Mouse (Mus musculus) brain, embryonic 14.5 days (tissue): ENCODE measurements around the gene Rtkn.

Experiments used
- CTCF ChIP-seq: fragments of 200-500 bp; IDR thresholded peaks from 2 replicates; pipeline ENCODE4 v1.5.1; 2012; ENCODE audit warnings: inconsistent platforms, mild to moderate bottlenecking, moderate library complexity, borderline replicate concordance; ENCODE audit not compliant: insufficient read depth, insufficient read length; ENCODE audit errors: extremely low read depth
- POLR2A ChIP-seq: fragments of 200-500 bp; IDR thresholded peaks from 2 replicates; pipeline ENCODE4 v1.6.1; 2012; ENCODE audit warnings: mild to moderate bottlenecking, inconsistent platforms, borderline replicate concordance; ENCODE audit not compliant: poor library complexity, insufficient read depth, insufficient read length, severe bottlenecking; ENCODE audit errors: extremely low read depth

- TF ChIP-seq CTCF, result no peak
- TF ChIP-seq POLR2A, result no peak
Measured at GRCm38 (mm10) chr6:83151721-83152120, 16.5 kb downstream of the Rtkn start.
